ENCODE assay signal across 9 mouse cellular contexts in the genomic region with DNA sequence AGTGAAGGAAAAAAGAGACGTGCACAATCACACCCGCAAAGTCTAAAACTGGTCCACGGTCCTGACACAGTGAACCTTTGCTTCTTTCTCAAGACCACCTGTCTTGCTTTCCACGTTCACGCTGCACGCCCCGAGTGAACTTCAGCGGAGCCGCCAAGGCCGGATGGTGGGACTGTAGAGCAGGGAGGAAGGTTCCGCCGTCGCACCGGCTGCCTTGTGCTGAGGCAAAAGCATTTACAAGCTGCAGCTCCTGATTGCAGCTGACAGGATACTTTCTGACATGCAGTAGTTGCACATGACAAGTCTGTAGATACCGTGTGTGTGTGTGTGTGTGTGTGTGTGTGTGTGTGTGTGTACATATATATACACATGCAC. TPM values are rescaled to one million over a fixed set of nuclear protein-coding genes. Genes with fewer than 3 reads are reported as not detected.
DNase-seq lines count a peak whose midpoint lies in the region; ATAC-seq lines count a peak whose summit lies in the region.
"Had no signal": no experiment of that assay in that cellular context is flagged by ENCODE, and none has a peak within 500 bp of the region (broad histone marks: within the 10 kb centered on the region; RNA-seq: fewer than 3 reads in every experiment).

No protein-coding gene starts in this region.

- H3K27me3 ChIP-seq in kidney, embryonic 14.5 days (ENCODE audit: control insufficient read depth, insufficient read depth, low read length): no peaks in the 10 kb centered on the region
- no peaks in the 10 kb centered on the region for H3K27me3 ChIP-seq in forebrain, embryonic 11.5 days (ENCODE audit: control insufficient read depth, insufficient read depth, low read length)
- no peaks in the 10 kb centered on the region for H3K27me3 ChIP-seq in stomach, embryonic 15.5 days (replicated peaks)

- no peaks in the 10 kb centered on the region for H3K9me3 ChIP-seq in kidney, embryonic 14.5 days (ENCODE audit: control insufficient read depth, low read length)
- H3K9me3 ChIP-seq in forebrain, embryonic 11.5 days (ENCODE audit: control insufficient read depth, low read length): no peaks in the 10 kb centered on the region
- no peaks in the 10 kb centered on the region for H3K9me3 ChIP-seq in stomach, embryonic 15.5 days

- 8% methylated on average over 15 of the region's 15 CpGs for WGBS in kidney, embryonic 14.5 days
- WGBS in forebrain, embryonic 11.5 days: 6% methylated on average over 15 of the region's 15 CpGs
- 14% methylated on average over 15 of the region's 15 CpGs for WGBS in stomach, embryonic 15.5 days

- H3K9ac ChIP-seq in kidney, embryonic 14.5 days (ENCODE audit: low read depth, low read length): no peak overlapping the region; the same call in 1 of the 2 replicates
- peak overlapping the region; percentile 39; the same call in 1 of the 2 replicates for H3K9ac ChIP-seq in forebrain, embryonic 11.5 days (ENCODE audit: low read length)
- no peak overlapping the region for H3K9ac ChIP-seq in stomach, embryonic 15.5 days

- no peak for DNase-seq in kidney, adult 11 months
- DNase-seq in NIH3T3 (ENCODE audit: low read depth): peak; percentile 22
- DNase-seq in forebrain, embryonic 11.5 days (ENCODE audit: low spot score): peak; percentile 68
- peak; percentile 42 for DNase-seq in liver
- DNase-seq in layer of hippocampus, adult 9-11 months: no peak
- DNase-seq in gastrocnemius, adult 8-10 months (ENCODE audit: low spot score in 2 of 2): no peak

- peak overlapping the region; percentile 64 for H3K4me3 ChIP-seq in kidney, embryonic 14.5 days (ENCODE audit: low read length)
- H3K4me3 ChIP-seq in forebrain, embryonic 11.5 days (ENCODE audit: low read depth, low read length): peak overlapping the region; percentile 19; the same call in 1 of the 2 replicates
- H3K4me3 ChIP-seq in stomach, embryonic 15.5 days (replicated peaks): peak overlapping the region; percentile 43

- H3K4me2 ChIP-seq in kidney, embryonic 14.5 days (replicated peaks; ENCODE audit: low read depth, low read length): peak overlapping the region; percentile 66
- H3K4me2 ChIP-seq in forebrain, embryonic 11.5 days (ENCODE audit: low read depth, low read length, severe bottlenecking): peak overlapping the region; percentile 49
- peak overlapping the region; percentile 67 for H3K4me2 ChIP-seq in stomach, embryonic 15.5 days

- H3K36me3 ChIP-seq in kidney, embryonic 14.5 days (ENCODE audit: control insufficient read depth, insufficient read depth, low read length): no peaks in the 10 kb centered on the region
- H3K36me3 ChIP-seq in forebrain, embryonic 11.5 days (ENCODE audit: control insufficient read depth, insufficient read depth, low read length): no peaks in the 10 kb centered on the region
- H3K36me3 ChIP-seq in stomach, embryonic 15.5 days: no peaks in the 10 kb centered on the region

- 0 out of 2 replicates have a peak, but pooled peaks cover 6% of the 10 kb centered on the region for H3K4me1 ChIP-seq in kidney, embryonic 14.5 days (ENCODE audit: control insufficient read depth, insufficient read depth, low read length)
- H3K4me1 ChIP-seq in forebrain, embryonic 11.5 days (replicated peaks; ENCODE audit: control insufficient read depth, insufficient read depth, low read length): peaks cover 3% of the 10 kb centered on the region; the same call in 1 of the 2 replicates
- H3K4me1 ChIP-seq in stomach, embryonic 15.5 days: 0 out of 2 replicates have a peak, but pooled peaks cover 2% of the 10 kb centered on the region

- no peak for ATAC-seq in kidney, embryonic 14.5 days (ENCODE audit: low FRiP score, low TSS enrichment)
- no peak for ATAC-seq in forebrain, embryonic 11.5 days (replicated peaks; ENCODE audit: low FRiP score)
- ATAC-seq in stomach, embryonic 15.5 days (ENCODE audit: insufficient read depth, low FRiP score, low read depth): no peak

- H3K27ac ChIP-seq in kidney, embryonic 14.5 days (ENCODE audit: low read depth, low read length): no peak overlapping the region
- no peak overlapping the region for H3K27ac ChIP-seq in forebrain, embryonic 11.5 days (ENCODE audit: low read depth, low read length)
- H3K27ac ChIP-seq in stomach, embryonic 15.5 days: no peak overlapping the region

RNA-seq across cellular contexts. Expression of a gene that starts 8.1 kb away (rescaled TPM):
- polyA plus RNA-seq in kidney, embryonic 14.5 days (2014; fragmentation: Nextera tagmentation; extraction: Ambion mirVana): 145 and 164 TPM in 2 replicates
- polyA plus RNA-seq in forebrain, embryonic 11.5 days (2014; fragmentation: Nextera tagmentation; extraction: Ambion mirVana): 178 and 183 TPM in 2 replicates
- polyA plus RNA-seq in stomach, embryonic 15.5 days (2015; fragmentation: Nextera tagmentation; extraction: Ambion mirVana): 132 and 143 TPM in 2 replicates
- total RNA-seq in gastrocnemius, adult 8-10 months (2022): 10 to 100 TPM; 22.7 to 27.5 (median 25.3) TPM

RNA-seq across cellular contexts. Expression of a gene that starts 25.5 kb away (rescaled TPM):
- polyA plus RNA-seq in kidney, embryonic 14.5 days (2014; fragmentation: Nextera tagmentation; extraction: Ambion mirVana): not detected in 2 replicates
- not detected in 2 replicates for polyA plus RNA-seq in forebrain, embryonic 11.5 days (2014; fragmentation: Nextera tagmentation; extraction: Ambion mirVana)
- not detected in 2 replicates for polyA plus RNA-seq in stomach, embryonic 15.5 days (2015; fragmentation: Nextera tagmentation; extraction: Ambion mirVana)
- total RNA-seq in gastrocnemius, adult 8-10 months (2022): not detected
- total RNA-seq: layer of hippocampus, adult 18-20 months had no signal

RNA-seq across cellular contexts. Expression of a gene that starts 41.7 kb away (rescaled TPM):
- polyA plus RNA-seq in kidney, embryonic 14.5 days (2014; fragmentation: Nextera tagmentation; extraction: Ambion mirVana): not detected in 2 replicates
- polyA plus RNA-seq in forebrain, embryonic 11.5 days (2014; fragmentation: Nextera tagmentation; extraction: Ambion mirVana): not detected in 2 replicates
- polyA plus RNA-seq in stomach, embryonic 15.5 days (2015; fragmentation: Nextera tagmentation; extraction: Ambion mirVana): not detected in 2 replicates
- total RNA-seq in gastrocnemius, adult 8-10 months (2022): not detected
- total RNA-seq: layer of hippocampus, adult 18-20 months had no signal

RNA-seq across cellular contexts. Expression of a gene that starts 59.9 kb away (rescaled TPM):
- 0.06 TPM in 1 of 2 replicates, not detected in the other for polyA plus RNA-seq in kidney, embryonic 14.5 days (2014; fragmentation: Nextera tagmentation; extraction: Ambion mirVana)
- not detected in 2 replicates for polyA plus RNA-seq in forebrain, embryonic 11.5 days (2014; fragmentation: Nextera tagmentation; extraction: Ambion mirVana)
- polyA plus RNA-seq in stomach, embryonic 15.5 days (2015; fragmentation: Nextera tagmentation; extraction: Ambion mirVana): not detected in 2 replicates
- total RNA-seq in gastrocnemius, adult 8-10 months (2022): not detected
- total RNA-seq: layer of hippocampus, adult 18-20 months had no signal

Comparison
In these comparisons a context has a peak if more than half of its experiments do, and no peak if none do; other contexts are left out.
1. DNase-seq: peak in NIH3T3 (single experiment), forebrain, embryonic 11.5 days (single experiment) and liver (single experiment); none in kidney, adult 11 months (single experiment), layer of hippocampus, adult 9-11 months (single experiment) and gastrocnemius, adult 8-10 months (0 of 2).
2. Peak in every context shown above with its lines, with median percentiles within 50 percentile points of each other: H3K4me2 ChIP-seq and H3K4me3 ChIP-seq.